Mouse (Mus musculus): ENCODE data around the gene Noa1.

DNA sequence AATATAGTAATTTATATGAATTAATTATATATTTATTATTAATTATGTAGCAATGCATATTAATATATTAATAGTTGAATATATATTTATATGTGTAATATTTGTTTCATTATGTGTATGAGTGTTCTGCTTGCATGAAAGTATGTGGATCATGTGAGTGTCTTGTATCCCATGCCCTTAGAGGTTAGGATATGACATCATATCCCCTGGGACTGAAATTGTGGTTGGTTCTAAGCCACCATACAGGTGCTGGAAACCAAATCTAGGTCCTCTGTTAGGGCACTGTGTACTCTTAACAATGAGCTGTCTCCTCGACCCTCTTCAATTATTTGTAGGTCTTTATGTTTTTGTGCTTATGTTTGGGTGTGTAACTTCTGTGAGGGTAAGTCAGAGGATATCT, 56.7 kb downstream of the Noa1 start:
- TF ChIP-seq CTCF (IDR thresholded peaks at IDR 0.05; ENCODE audit: extremely low read depth, insufficient read depth, low read length) (no peak), POLR2A (IDR thresholded peaks at IDR 0.05; ENCODE audit: extremely low read depth, insufficient read depth, low read length) (no peak)
